Mouse (Mus musculus) spleen, adult 12 weeks (tissue): ENCODE measurements around the gene Tmem26.
A peak's percentile ranks its signal among the peaks of the same experiment; 100 is the strongest.
"Not testable (repeated sequence)": the region's sequence is repeated elsewhere in the genome, so short reads cannot be mapped to it uniquely, and the experiment has no call there.

Experiments
- DNase-seq: peaks from one replicate; pipeline ENCODE4 v3.0.0; 2022; ENCODE audit warnings: low spot score

Tmem26 gene

GRCm38 (mm10) chr10:68723568-68724360 lies at the start of gene Tmem26:
TSS of gene Tmem26 (plus strand) at chr10:68723646.
- DNase-seq: peak; percentile 1

DNA sequence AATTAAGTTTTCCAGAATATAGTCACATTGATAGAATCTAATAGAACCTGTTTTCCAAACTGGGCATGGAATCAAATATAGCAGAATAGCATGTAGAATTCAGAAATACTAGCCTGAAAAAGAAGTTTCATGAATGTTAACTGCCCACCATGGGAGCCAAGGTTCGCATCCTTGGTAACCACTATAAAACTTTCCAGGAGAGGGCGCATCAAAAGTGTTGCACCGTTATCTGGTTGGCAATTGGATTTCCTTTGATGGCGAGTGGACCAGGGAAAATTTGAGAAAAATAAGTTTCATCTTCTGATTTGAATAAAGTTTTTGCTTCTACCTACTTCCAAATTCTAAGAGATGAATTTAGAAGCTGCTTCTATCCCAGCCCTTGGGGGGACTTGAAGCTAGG lies 44.8 kb upstream of the Tmem26 start:
- DNase-seq: no peak

- no peak for DNase-seq
These were observed 42.2 kb upstream of the Tmem26 start for GRCm38 (mm10) chr10:68681233-68681632.

DNA sequence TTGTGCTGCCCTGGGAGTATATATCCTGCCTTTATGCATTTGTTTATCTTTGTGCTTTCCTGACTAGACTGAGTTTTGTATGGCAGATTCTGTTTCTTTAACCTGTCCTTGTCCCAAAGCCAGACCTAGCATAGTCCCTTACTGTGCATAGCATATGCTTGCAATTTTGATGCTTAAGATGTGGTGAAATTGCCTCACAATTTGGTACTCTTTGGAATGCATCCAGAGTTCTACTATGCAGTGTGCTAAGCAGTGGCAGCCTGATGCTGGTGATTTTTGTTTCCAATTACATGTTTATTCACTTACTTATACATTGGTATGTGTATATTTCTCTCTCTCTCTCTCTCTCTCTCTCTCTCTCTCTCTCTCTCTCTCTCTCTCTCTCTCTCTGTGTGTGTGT lies 37.9 kb upstream of the Tmem26 start:
- DNase-seq: no peak

DNA sequence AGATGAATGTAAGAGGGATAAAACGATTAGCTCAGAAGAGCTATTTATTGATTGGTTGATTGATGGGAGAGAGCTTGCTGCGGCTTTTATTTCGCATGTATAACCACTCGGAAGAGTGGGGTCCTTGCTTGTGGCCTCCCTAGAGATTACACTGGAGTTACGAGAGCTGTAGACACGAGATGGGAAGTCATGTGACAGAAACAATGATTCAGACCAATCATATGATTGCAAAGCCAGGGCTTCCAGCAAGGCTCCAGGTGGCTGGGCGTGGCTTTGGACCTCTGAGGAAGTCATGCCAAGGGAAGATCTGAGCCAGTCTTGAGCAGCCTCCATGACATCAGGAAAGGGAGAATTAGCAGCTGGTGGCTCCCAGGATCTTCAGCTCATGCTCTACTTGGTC lies 32.3 kb upstream of the Tmem26 start:
- no peak for DNase-seq

GRCm38 (mm10) chr10:68692401-68692800 lies 31.0 kb upstream of the Tmem26 start:
- DNase-seq: no peak

GRCm38 (mm10) chr10:68695760-68696336 lies 27.6 kb upstream of the Tmem26 start:
- no peak for DNase-seq

- no peak for DNase-seq
These were observed 19.2 kb upstream of the Tmem26 start for GRCm38 (mm10) chr10:68704268-68704667.

DNA sequence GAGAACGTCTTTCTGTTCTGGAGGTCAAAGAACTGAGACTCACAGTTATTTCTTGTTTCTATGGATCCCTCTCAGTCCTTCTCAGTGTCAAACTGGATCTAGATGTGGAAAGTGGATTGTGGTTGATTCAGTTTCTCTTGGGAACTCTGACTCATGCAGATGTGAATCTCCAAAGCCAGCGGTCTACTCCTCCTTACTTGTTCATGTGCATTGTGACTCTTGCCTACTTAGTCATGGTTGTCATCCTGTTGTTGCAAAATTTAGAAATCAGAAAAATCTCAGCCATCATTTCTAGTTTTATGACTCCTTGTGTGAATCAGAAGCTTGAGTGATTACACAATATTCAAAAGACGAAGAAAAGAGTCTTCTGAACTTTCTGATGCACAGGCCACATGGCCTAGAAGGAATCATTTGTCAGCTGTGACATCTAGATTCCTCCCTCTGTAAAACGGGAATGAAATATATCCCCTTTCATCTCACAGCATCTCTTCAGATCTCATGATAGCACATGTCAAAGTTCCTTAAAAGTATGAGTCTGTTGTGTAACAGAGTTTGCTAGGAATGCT lies 17.9 kb upstream of the Tmem26 start:
- no peak for DNase-seq

- DNase-seq: no peak
These were observed 16.2 kb upstream of the Tmem26 start for GRCm38 (mm10) chr10:68707014-68707852.

DNA sequence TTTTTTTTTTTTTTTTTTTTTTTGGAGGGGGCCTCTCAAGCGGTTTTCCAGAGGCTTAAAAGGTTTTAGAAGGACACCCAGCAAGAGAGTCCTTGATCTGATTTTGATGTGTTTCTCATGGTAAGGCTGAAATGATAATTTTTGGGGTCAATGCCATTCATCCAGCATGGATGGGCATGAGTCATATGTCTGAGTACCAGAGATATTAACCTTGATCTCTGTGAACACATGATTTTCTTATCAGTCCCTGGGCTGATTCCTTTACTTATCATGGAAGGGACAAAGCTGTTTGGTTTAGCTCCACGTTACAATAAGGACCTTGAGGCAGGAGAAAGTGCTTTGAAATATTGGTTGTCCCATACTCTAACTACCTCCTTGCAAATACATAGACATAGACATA lies 10.5 kb upstream of the Tmem26 start:
- no peak for DNase-seq

DNA sequence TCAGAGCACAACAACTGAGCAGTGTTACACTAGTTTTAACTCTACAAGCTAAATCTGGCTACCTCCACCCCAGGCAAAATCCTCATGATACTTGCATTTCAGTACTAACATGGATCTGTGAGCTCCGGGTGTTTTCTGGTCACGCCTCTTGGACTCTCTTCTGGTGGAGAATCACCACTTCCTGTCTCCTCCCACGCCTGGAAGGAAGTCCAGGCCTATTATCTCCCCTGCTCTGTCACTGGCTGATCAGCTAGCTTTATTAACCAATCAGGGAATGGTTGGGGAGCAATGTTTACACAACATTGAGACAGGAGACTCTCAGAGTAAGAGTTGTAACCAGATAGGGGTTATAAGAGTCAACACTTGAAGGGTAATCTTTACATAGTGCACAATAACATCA lies 9.1 kb upstream of the Tmem26 start:
- no peak for DNase-seq

DNA sequence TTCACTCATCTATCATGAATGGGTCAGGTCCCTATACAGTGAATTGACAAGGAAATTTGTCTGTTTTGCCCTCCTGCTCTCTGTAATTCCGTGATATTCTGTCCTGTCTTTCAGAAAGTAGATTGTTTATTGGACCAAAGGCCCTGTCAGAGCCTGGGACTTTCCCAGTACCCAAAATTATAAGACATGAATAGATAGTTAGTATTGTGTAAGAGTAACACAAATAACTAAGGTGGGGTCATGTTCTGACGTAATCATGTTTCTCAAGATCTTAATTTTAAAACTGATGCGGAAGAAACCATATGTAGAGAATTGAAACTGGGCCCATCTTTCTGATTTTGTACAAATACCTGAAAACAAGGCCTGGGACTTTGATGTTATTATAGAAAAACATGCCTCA lies 8.1 kb upstream of the Tmem26 start:
- DNase-seq: no peak

DNA sequence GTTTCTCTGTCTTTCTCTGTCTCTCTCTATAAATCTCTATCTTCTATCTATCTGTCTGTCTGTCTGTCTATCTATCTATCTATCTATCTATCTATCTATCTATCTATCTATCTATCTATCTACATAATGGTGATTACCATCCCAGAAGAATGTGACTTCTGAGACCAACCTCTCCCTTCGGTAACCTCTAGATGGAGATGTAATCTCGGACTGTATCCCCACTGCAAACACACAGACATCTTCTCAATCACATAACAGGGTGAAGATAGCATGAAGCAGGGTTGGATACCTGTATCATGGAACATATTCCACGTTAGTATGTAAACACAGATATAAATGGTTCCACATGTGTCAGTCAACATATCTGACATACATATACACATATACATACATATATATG lies 5.1 kb upstream of the Tmem26 start:
- no peak for DNase-seq

DNA sequence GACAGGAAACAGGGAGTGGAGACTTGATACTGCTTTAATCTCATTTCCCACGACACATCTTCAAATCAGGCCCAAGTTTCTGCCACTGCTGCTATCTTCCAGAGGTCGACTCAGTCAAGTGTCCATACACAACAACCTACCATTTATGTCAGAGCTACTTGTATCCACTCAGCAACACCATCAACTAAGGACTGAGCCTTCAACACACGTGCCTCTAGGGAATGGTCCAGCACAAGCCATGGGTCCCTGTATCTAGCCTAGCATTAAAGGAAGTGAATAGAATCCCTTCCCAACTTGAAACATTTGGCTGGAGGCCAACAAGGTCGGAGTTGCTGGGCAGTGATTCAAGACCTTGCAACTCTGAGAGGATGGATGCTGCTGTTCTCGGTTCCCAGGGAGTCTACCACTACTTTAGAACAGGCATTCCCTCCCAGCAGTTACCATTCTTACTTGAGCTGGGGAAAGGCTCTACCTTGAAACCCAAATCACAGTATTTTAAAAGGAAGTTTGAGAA lies 2.5 kb upstream of the Tmem26 start:
- DNase-seq: no peak

- peak; percentile 1 for DNase-seq
These were observed 431 bp upstream of the Tmem26 start for GRCm38 (mm10) chr10:68723015-68723414.

DNA sequence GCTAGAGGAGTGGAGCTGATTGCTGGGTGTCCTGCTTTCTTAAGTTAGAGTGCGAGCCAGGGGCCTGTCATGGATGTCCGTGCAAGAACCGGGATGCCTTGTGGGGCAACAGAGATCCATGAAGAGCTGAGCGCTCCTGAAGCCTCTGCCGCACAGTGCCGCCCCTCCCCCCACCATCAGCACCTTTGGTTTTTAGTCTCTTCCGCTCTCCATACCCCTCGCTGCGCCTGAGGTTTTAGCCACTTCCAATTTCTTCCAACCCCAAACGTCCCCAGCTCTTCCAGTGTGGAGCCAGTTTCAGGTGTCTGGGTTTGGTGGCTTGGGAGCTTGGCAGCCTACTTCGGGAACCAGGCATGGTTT lies 895 bp downstream of the Tmem26 start:
- DNase-seq: no peak

GRCm38 (mm10) chr10:68727464-68727863 lies 4.0 kb downstream of the Tmem26 start:
- no peak for DNase-seq

- DNase-seq: no peak
These were observed 12.2 kb downstream of the Tmem26 start for GRCm38 (mm10) chr10:68735621-68736020.

DNA sequence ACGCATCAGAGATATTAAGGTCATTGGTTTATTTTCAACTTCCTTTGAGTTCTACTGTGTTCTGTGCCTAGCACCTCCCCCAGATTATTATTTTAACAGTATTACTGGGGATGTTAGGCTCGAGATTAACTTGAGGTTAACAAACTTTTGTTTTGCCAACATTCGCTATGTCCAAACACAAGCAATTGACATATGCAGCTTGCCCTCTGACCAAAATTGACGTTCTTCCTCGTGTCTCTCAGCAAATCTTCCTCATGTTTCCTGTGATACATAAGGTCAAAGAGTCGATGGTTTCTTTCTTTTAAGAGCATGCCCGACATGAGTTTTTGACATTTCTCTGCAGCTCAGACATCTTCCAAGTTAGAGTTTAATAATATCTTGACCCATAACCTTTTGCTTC lies 13.9 kb downstream of the Tmem26 start:
- no peak for DNase-seq

DNA sequence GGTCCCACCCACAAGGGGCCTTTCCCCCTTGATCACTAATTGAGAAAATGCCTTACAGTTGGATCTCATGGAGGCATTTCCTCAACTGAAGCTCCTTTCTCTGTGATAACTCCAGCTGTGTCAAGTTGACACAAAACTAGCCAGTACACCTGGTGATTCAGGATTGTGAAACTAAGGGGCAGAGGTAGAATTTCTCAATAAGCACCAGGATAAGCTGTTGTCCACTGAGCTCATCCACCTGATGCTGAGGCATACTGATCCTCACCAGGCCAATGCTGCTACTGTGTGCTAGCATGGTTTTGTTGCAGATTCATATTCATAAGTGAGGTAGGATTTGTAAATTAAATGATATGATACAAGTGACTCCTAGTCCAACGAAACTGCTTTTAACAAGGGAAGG lies 15.5 kb downstream of the Tmem26 start:
- not testable (repeated sequence) for DNase-seq

GRCm38 (mm10) chr10:68740251-68740650 lies 16.8 kb downstream of the Tmem26 start:
- DNase-seq: no peak

- no peak for DNase-seq
These were observed 27.5 kb downstream of the Tmem26 start for GRCm38 (mm10) chr10:68750921-68751320.
